Mouse (Mus musculus) CH12.LX (cell line): ENCODE measurements at regions not wholly inside any gene's neighbourhood (a gene's known extent, or its start where the extent isn't known, plus 50 kb on each side); places are given as distances from the start of the nearest gene placed in this dataset.

Experiments used
- DNase-seq: peaks from one replicate; pipeline ENCODE4 v3.0.0-alpha.2; 2013; ENCODE audit errors: extremely low read depth
- H3K27ac ChIP-seq: 2 replicates; pipeline ENCODE4 v1.5.1; 2012; ENCODE audit warnings: low read depth, mild to moderate bottlenecking, control low read depth, moderate library complexity; ENCODE audit not compliant: insufficient read depth
- H3K27me3 ChIP-seq: replicated peaks from 2 replicates; pipeline ENCODE3; 2012; ENCODE audit warnings: inconsistent platforms
- H3K36me3 ChIP-seq, 2 experiments: replicated peaks in 1 of 2; 2 replicates each; pipeline versions ENCODE3 to v1.6.1; 2012; ENCODE audit warnings: inconsistent platforms in 1 of 2, low read length in 1 of 2, mild to moderate bottlenecking in 1 of 2, mixed read lengths in 1 of 2, moderate library complexity in 1 of 2; ENCODE audit not compliant: control insufficient read depth in 1 of 2, insufficient read depth in 1 of 2
- H3K4me1 ChIP-seq, 2 experiments: 2 replicates each; pipeline ENCODE4 v1.6.1; 2012; ENCODE audit warnings: inconsistent platforms in 1 of 2, moderate library complexity in 1 of 2; ENCODE audit not compliant: insufficient read depth in 2 of 2, control insufficient read depth in 1 of 2
- H3K4me2 ChIP-seq: 2 replicates; pipeline ENCODE4 v1.6.1; 2012; ENCODE audit warnings: low read depth, mild to moderate bottlenecking, control low read depth; ENCODE audit not compliant: poor library complexity, insufficient read depth, severe bottlenecking
- H3K4me3 ChIP-seq, 3 experiments: fragments of 150-350 bp in 1 of 3; sonication (generic) in 1 of 3; replicated peaks in 1 of 3; 2 replicates each; pipeline versions ENCODE3 to v1.5.1; 2011 to 2012; ENCODE audit warnings: low read depth in 2 of 3, low read length in 2 of 3, mild to moderate bottlenecking in 2 of 3, moderate library complexity in 2 of 3, control low read depth in 1 of 3, improper control_type of control experiment in 1 of 3, inconsistent platforms in 1 of 3, mixed read lengths in 1 of 3; ENCODE audit not compliant: poor library complexity in 1 of 3
- H3K79me2 ChIP-seq: replicated peaks from 2 replicates; pipeline ENCODE4 v1.6.1; 2012; ENCODE audit warnings: mild to moderate bottlenecking, moderate library complexity; ENCODE audit not compliant: control insufficient read depth, poor library complexity, insufficient read depth, severe bottlenecking; ENCODE audit errors: extremely low read depth
- H3K9ac ChIP-seq: 2 replicates; pipeline ENCODE4 v1.6.1; 2012; ENCODE audit warnings: low read depth, mild to moderate bottlenecking, control low read depth, moderate library complexity; ENCODE audit not compliant: insufficient read depth
- H3K9me3 ChIP-seq: replicated peaks from 2 replicates; pipeline ENCODE3; 2012; ENCODE audit warnings: low read length, inconsistent platforms, mixed read lengths
- CHD1 ChIP-seq: IDR thresholded peaks from 2 replicates; pipeline ENCODE4 v1.6.1; 2012; ENCODE audit warnings: low read depth, low read length, improper control_type of control experiment, inconsistent platforms
- E2F4 ChIP-seq: IDR thresholded peaks from 2 replicates; pipeline ENCODE4 v1.6.1; 2011; ENCODE audit warnings: low read depth, low read length, improper control_type of control experiment; ENCODE audit not compliant: insufficient replicate concordance
- EP300 ChIP-seq: IDR thresholded peaks from 2 replicates; pipeline ENCODE4 v1.6.1; 2011; ENCODE audit warnings: low read length, improper control_type of control experiment
- GABPA ChIP-seq: IDR thresholded peaks from 2 replicates; pipeline ENCODE4 v1.6.1; 2012; ENCODE audit warnings: low read depth, low read length, improper control_type of control experiment, inconsistent platforms; ENCODE audit not compliant: insufficient replicate concordance
- IRF4 ChIP-seq: IDR thresholded peaks from 2 replicates; pipeline ENCODE4 v1.6.1; 2014; ENCODE audit warnings: low read depth, mild to moderate bottlenecking, inconsistent platforms, low read length, improper control_type of control experiment
- JUN ChIP-seq: IDR thresholded peaks from 2 replicates; pipeline ENCODE4 v1.6.1; 2011; ENCODE audit warnings: low read depth, mild to moderate bottlenecking, low read length, improper control_type of control experiment, moderate library complexity; ENCODE audit not compliant: insufficient read depth
- JUND ChIP-seq: conservative IDR thresholded peaks from 2 replicates; pipeline ENCODE4 v1.6.1; 2011; ENCODE audit warnings: low read depth, low read length, improper control_type of control experiment
- KAT2A ChIP-seq: IDR thresholded peaks from 2 replicates; pipeline ENCODE4 v1.6.1; 2012; ENCODE audit warnings: low read length, improper control_type of control experiment, inconsistent platforms; ENCODE audit not compliant: insufficient replicate concordance
- MAX ChIP-seq: IDR thresholded peaks from 2 replicates; pipeline ENCODE4 v1.6.1; 2011; ENCODE audit warnings: low read length, improper control_type of control experiment
- MAZ ChIP-seq: IDR thresholded peaks from 2 replicates; pipeline ENCODE4 v1.6.1; 2012; ENCODE audit warnings: low read depth, mild to moderate bottlenecking, inconsistent platforms, low read length, improper control_type of control experiment, moderate library complexity
- MEF2A ChIP-seq: IDR thresholded peaks from 2 replicates; pipeline ENCODE4 v1.6.1; 2014; ENCODE audit warnings: low read depth, mild to moderate bottlenecking, inconsistent platforms, low read length, improper control_type of control experiment, borderline replicate concordance
- MXI1 ChIP-seq: IDR thresholded peaks from 2 replicates; pipeline ENCODE4 v1.6.1; 2011; ENCODE audit warnings: mild to moderate bottlenecking, low read depth, low read length, improper control_type of control experiment
- MYC ChIP-seq: IDR thresholded peaks from 2 replicates; pipeline ENCODE4 v1.6.1; 2011; ENCODE audit warnings: low read depth, mild to moderate bottlenecking, improper control_type of control experiment, low read length
- NELFE ChIP-seq: IDR thresholded peaks from 2 replicates; pipeline ENCODE4 v1.6.1; 2011; ENCODE audit warnings: low read depth, low read length, improper control_type of control experiment
- POLR2A ChIP-seq: IDR thresholded peaks from 2 replicates; pipeline ENCODE4 v1.6.1; 2011; ENCODE audit warnings: low read depth, mild to moderate bottlenecking, improper control_type of control experiment, low read length
- POLR2AphosphoS2 ChIP-seq: IDR thresholded peaks from 2 replicates; pipeline ENCODE4 v1.6.1; 2011; ENCODE audit warnings: low read depth, low read length, improper control_type of control experiment
- SIN3A ChIP-seq: IDR thresholded peaks from 2 replicates; pipeline ENCODE4 v1.6.1; 2012; ENCODE audit warnings: low read length, improper control_type of control experiment, inconsistent platforms
- TBP ChIP-seq: conservative IDR thresholded peaks from 2 replicates; pipeline ENCODE4 v1.6.1; 2011; ENCODE audit warnings: low read depth, low read length, improper control_type of control experiment
- TCF12 ChIP-seq: IDR thresholded peaks from 2 replicates; pipeline ENCODE4 v1.6.1; 2014; ENCODE audit warnings: low read depth, mild to moderate bottlenecking, inconsistent platforms, low read length, improper control_type of control experiment
- UBTF ChIP-seq: IDR thresholded peaks from 2 replicates; pipeline ENCODE4 v1.6.1; 2012; ENCODE audit warnings: low read depth, mild to moderate bottlenecking, inconsistent platforms, low read length, improper control_type of control experiment, moderate library complexity
- USF2 ChIP-seq: conservative IDR thresholded peaks from 2 replicates; pipeline ENCODE4 v1.6.1; 2011; ENCODE audit warnings: low read depth, low read length, improper control_type of control experiment
- ZC3H11A ChIP-seq: IDR thresholded peaks from 2 replicates; pipeline ENCODE4 v1.6.1; 2012; ENCODE audit warnings: low read depth, mild to moderate bottlenecking, inconsistent platforms, low read length, improper control_type of control experiment
- ZMIZ1 ChIP-seq: IDR thresholded peaks from 2 replicates; pipeline ENCODE4 v1.6.1; 2012; ENCODE audit warnings: low read depth, mild to moderate bottlenecking, inconsistent platforms, low read length, improper control_type of control experiment
- ZNF384 ChIP-seq: IDR thresholded peaks from 2 replicates; pipeline ENCODE4 v1.6.1; 2012; ENCODE audit warnings: low read depth, low read length, improper control_type of control experiment, inconsistent platforms
- dilution Hi-C: fragments of 300-500 bp; cut with MboI; formaldehyde crosslinking; loops from 2 replicates; pipeline ENCODE4 v1.14.3; 2020; ENCODE audit warnings: low sequenced_read_pairs; ENCODE audit not compliant: extremely low pct_unique_long_range_greater_than_20kb, extremely low pct_ligation_motif_present
- in situ Hi-C: fragments of 300-500 bp; cut with MboI; formaldehyde crosslinking; loops from 3 replicates; pipeline ENCODE4 v1.14.3; 2019; ENCODE audit warnings: low sequenced_read_pairs, low pct_ligation_motif_present, low pct_unique_long_range_greater_than_20kb, mixed read lengths

DNA sequence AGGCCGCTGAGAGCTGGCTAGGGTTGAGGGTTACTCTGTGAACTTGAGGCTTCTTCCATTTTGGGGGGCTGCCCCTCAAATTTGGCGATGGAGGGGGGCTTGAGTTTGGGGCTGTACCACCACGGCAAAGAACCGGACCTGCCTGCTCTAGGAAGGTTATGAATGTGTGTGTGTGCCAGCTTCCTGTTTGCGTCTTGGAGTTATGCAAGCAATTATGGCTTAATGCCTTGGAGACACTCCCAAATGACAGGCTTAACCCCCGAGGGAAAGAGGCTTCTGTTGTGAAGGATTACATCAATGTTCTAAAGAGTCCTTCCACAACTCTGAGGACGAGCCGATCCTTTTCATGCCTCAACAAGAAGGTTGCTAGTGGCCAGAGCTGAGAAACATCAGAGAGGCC is 294.1 kb downstream of the Bcl11a start:
- Histone ChIP-seq H3K36me3 (no peaks in the 10 kb centered on the region), H3K4me2 (no peak overlapping the region), H3K9ac (no peak overlapping the region), H3K4me3 (no peak overlapping the region), H3K9me3 (no peaks in the 10 kb centered on the region), H3K27ac (no peak overlapping the region), H3K27me3 (no peaks in the 10 kb centered on the region), H3K4me1 (peaks cover 0 to 6% of the 10 kb centered on the region in 2 experiments; a peak in 2 of 4 replicates), H3K79me2 (no peaks in the 10 kb centered on the region)
- in situ Hi-C loops (no loop called here), dilution Hi-C loops (no loop called here)
- DNase-seq, result no peak
- TF ChIP-seq JUND, result no peak
- no peak for TF ChIP-seq JUN
- no peak for TF ChIP-seq ZNF384
- no peak for TF ChIP-seq MYC
- no peak for TF ChIP-seq TBP

DNA sequence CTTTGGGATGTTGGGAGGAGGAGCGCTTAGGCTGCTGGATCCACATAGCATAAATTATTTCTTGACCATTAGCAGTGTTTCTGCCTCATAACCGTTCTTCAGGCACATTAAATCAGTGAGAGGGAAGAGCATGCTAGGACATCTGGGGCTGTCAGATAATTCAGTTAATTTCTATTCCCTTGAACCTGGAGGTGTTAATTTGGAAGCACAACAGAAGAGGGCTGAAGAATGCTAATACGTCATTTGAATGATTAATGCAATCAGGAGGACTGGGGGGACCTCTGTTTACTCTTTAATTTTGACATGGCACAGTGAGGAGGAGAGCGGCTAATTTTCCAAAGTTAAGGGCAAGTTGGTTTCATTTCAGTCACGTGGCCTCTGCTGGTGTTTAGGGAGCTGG is 294.8 kb downstream of the Bcl11a start:
- in situ Hi-C loops, result no loop called here

DNA sequence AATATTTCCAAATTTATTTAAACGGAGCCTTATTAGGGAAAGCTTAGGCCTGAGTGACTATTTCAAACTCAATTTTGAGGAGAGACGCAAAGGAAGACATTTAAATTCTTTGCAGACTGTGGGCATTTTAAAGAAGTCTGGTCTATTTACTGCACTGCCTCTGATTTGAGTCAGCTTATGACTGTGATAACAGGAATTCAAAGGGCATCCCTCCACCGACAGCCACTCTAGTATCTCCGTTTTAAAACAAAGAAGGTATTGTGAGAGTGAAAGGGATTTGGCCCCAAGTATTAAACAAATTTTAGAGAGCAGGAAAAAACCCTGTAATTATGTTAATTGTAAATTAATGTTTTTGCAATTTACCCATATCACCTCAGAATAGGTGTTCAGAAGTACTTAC is 295.4 kb downstream of the Bcl11a start:
- no peaks in the 10 kb centered on the region for H3K36me3 ChIP-seq
- no peak overlapping the region for H3K27ac ChIP-seq
- no peak overlapping the region for H3K4me2 ChIP-seq
- DNase-seq, result no peak
- TF ChIP-seq POLR2A (no peak), CHD1 (no peak), MAX (no peak), TBP (no peak), E2F4 (no peak), GABPA (no peak), SIN3A (no peak), ZNF384 (no peak), UBTF (no peak), KAT2A (no peak), ZC3H11A (no peak), POLR2AphosphoS2 (no peak), NELFE (no peak), TCF12 (no peak), EP300 (no peak), MXI1 (no peak), MAZ (no peak), USF2 (no peak), IRF4 (no peak), MEF2A (no peak)
- H3K4me1 ChIP-seq, result peaks cover 0 to 9% of the 10 kb centered on the region in 2 experiments; a peak in 2 of 4 replicates
- in situ Hi-C loops, result no loop called here
- no peaks in the 10 kb centered on the region for H3K79me2 ChIP-seq
- no peaks in the 10 kb centered on the region for H3K9me3 ChIP-seq
- H3K4me3 ChIP-seq, result no peak overlapping the region
- no peak overlapping the region for H3K9ac ChIP-seq
- dilution Hi-C loops, result no loop called here
- no peaks in the 10 kb centered on the region for H3K27me3 ChIP-seq

More for the DNA sequence above, 294.8 kb downstream of the Bcl11a start:
- Histone ChIP-seq H3K27ac (no peak overlapping the region), H3K4me1 (peaks cover 0 to 8% of the 10 kb centered on the region in 2 experiments; a peak in 2 of 4 replicates), H3K9me3 (no peaks in the 10 kb centered on the region), H3K36me3 (no peaks in the 10 kb centered on the region), H3K9ac (no peak overlapping the region), H3K79me2 (no peaks in the 10 kb centered on the region), H3K4me3 (no peak overlapping the region), H3K4me2 (no peak overlapping the region), H3K27me3 (no peaks in the 10 kb centered on the region)
- 0 out of 2 replicates have a peak, but pooled peaks have one; percentile 8 for TF ChIP-seq USF2
- no peak for TF ChIP-seq ZMIZ1
- DNase-seq, result no peak
- dilution Hi-C loops, result no loop called here
